Mouse (Mus musculus): Measurements from ENCODE around the gene Ppp6r1. TPM values are rescaled to one million over a fixed set of nuclear protein-coding genes. Genes with fewer than 3 reads are reported as not detected.

Gene Ppp6r1
- polyA plus RNA-seq, 1 experiment from 2014 or later, result 7.0 TPM

DNA sequence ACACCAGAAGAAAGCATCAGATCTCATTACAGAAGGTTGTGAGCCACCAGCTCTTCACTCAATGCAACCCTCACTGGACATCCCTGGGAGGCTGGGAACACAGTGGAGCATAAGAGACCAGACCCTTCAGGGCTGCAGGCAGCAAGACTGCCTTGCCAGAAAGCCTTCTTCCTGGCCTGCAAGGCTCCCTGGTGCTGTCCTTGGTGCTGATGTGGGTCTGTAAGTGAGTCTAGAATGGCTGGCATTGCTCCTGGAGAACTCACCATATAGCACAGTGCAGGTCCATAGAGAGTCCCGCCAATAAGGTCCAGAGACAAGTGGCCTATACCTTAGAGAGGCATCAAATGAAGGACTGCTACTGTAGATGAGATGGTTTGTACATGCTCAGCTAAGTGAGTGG, 38.8 kb downstream of the Ppp6r1 start:
- Histone ChIP-seq H3K9ac (ENCODE audit: low read depth, low read length) (no peak overlapping the region), H3K27me3 (ENCODE audit: control insufficient read depth, insufficient read depth, low read length) (no peaks in the 10 kb centered on the region), H3K36me3 (ENCODE audit: control insufficient read depth, insufficient read depth, low read length) (no peaks in the 10 kb centered on the region), H3K9me3 (replicated peaks; ENCODE audit: control insufficient read depth, low read length) (no peaks in the 10 kb centered on the region), H3K4me1 (ENCODE audit: control insufficient read depth, insufficient read depth, low read length) (no peaks in the 10 kb centered on the region), H3K4me2 (no peak overlapping the region), H3K4me3 (ENCODE audit: low read depth, low read length) (no peak overlapping the region), H3K27ac (ENCODE audit: low read depth, low read length) (no peak overlapping the region)
- no peak for ATAC-seq (replicated peaks; ENCODE audit: insufficient number of reproducible peaks, low FRiP score, low TSS enrichment)
- 24% methylated on average over 1 of the region's 1 CpGs for whole genome bisulfite sequencing (ENCODE audit: insufficient replicate concordance)

DNA sequence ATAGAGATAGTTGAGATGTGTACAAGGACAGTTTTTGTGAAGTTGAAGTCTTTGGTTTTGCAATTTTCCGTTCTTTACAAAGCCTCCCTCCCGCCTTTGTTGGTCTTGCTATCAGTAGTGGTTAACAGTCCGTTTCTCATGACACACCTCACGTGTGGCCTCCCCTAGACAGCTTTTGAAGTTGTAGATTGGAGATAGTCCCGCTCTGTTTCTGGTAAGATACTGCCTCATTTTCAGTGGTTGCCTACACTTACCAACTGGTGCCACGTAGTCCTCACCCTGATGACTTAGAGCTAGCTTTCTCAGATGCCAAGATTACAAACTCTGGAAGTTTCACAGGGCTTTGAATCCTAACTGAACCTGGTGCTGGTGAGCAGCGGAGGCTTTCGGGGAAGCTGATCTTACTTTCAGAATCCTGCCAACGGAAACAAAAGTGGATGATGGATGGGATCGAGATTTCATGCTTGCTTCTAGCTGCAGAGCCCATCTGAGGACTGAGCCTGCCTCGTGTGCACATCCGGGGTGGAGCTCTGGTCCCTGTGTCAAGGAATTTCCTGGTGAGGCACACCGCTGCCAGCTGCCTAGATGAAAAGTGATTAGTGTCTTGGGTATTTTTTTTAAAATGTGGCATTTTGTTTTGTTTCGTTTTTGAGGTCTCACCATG, 44.9 kb downstream of the Ppp6r1 start:
- Histone ChIP-seq H3K9me3 (replicated peaks; ENCODE audit: control insufficient read depth, low read length) (no peaks in the 10 kb centered on the region), H3K36me3 (ENCODE audit: control insufficient read depth, insufficient read depth, low read length) (no peaks in the 10 kb centered on the region), H3K4me3 (ENCODE audit: low read depth, low read length) (no peak overlapping the region), H3K27ac (ENCODE audit: low read depth, low read length) (no peak overlapping the region), H3K4me1 (ENCODE audit: control insufficient read depth, insufficient read depth, low read length) (no peaks in the 10 kb centered on the region), H3K9ac (ENCODE audit: low read depth, low read length) (no peak overlapping the region), H3K4me2 (no peak overlapping the region), H3K27me3 (ENCODE audit: control insufficient read depth, insufficient read depth, low read length) (no peaks in the 10 kb centered on the region)
- ATAC-seq (replicated peaks; ENCODE audit: insufficient number of reproducible peaks, low FRiP score, low TSS enrichment), result no peak
- 63% methylated on average over 14 of the region's 14 CpGs for WGBS (ENCODE audit: insufficient replicate concordance)

DNA sequence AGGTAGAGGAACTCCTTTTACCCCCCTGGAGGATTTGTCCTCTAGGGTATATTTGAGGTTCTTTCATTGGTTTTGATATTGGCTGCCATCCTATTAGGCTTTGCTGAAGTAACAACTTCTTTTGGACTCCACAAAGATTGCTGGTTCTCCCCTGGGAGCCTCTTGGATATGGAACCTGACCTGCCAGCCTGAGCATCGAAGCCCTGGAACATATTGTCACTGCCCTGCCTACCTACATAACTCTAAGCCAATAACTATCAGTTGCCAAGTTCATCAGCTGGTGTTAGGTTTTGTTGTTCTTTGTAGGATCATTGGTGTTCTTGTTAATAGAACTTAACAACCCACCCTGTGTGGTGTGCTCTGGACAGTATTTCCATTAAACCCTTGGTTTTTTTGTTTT, 45.9 kb downstream of the Ppp6r1 start:
- Histone ChIP-seq H3K9me3 (replicated peaks; ENCODE audit: control insufficient read depth, low read length) (no peaks in the 10 kb centered on the region), H3K9ac (ENCODE audit: low read depth, low read length) (no peak overlapping the region), H3K4me2 (no peak overlapping the region), H3K27me3 (ENCODE audit: control insufficient read depth, insufficient read depth, low read length) (no peaks in the 10 kb centered on the region), H3K4me1 (ENCODE audit: control insufficient read depth, insufficient read depth, low read length) (no peaks in the 10 kb centered on the region), H3K27ac (ENCODE audit: low read depth, low read length) (no peak overlapping the region), H3K4me3 (ENCODE audit: low read depth, low read length) (no peak overlapping the region), H3K36me3 (ENCODE audit: control insufficient read depth, insufficient read depth, low read length) (no peaks in the 10 kb centered on the region)
- no peak for ATAC-seq (replicated peaks; ENCODE audit: insufficient number of reproducible peaks, low FRiP score, low TSS enrichment)
- WGBS (ENCODE audit: insufficient replicate concordance), result 58% methylated on average over 1 of the region's 1 CpGs

DNA sequence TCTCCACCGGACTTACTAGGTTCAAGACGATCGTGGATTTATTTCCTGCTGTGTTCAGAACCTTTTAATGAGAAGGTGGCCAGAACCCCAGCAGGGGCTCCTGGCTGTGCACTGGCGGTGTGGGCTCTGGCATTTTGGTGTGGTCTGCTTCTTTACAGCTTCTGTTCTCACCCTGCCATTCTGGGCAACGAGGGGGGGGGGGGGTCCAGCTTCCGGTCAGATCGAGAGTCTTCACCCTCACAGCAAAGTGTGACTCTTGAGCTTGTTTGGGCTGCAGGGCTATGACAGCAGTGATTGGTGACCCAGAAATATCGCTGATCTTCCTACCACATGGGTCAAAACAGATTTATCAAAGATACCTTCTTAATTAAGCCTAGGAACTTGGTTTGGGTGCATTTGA, 46.4 kb downstream of the Ppp6r1 start:
- Histone ChIP-seq H3K4me1 (ENCODE audit: control insufficient read depth, insufficient read depth, low read length) (no peaks in the 10 kb centered on the region), H3K27ac (ENCODE audit: low read depth, low read length) (no peak overlapping the region), H3K9me3 (replicated peaks; ENCODE audit: control insufficient read depth, low read length) (no peaks in the 10 kb centered on the region), H3K4me2 (no peak overlapping the region), H3K4me3 (ENCODE audit: low read depth, low read length) (no peak overlapping the region), H3K9ac (ENCODE audit: low read depth, low read length) (no peak overlapping the region), H3K27me3 (ENCODE audit: control insufficient read depth, insufficient read depth, low read length) (no peaks in the 10 kb centered on the region), H3K36me3 (ENCODE audit: control insufficient read depth, insufficient read depth, low read length) (no peaks in the 10 kb centered on the region)
- 59% methylated on average over 8 of the region's 8 CpGs for WGBS (ENCODE audit: insufficient replicate concordance)
- no peak for ATAC-seq (replicated peaks; ENCODE audit: insufficient number of reproducible peaks, low FRiP score, low TSS enrichment)

DNA sequence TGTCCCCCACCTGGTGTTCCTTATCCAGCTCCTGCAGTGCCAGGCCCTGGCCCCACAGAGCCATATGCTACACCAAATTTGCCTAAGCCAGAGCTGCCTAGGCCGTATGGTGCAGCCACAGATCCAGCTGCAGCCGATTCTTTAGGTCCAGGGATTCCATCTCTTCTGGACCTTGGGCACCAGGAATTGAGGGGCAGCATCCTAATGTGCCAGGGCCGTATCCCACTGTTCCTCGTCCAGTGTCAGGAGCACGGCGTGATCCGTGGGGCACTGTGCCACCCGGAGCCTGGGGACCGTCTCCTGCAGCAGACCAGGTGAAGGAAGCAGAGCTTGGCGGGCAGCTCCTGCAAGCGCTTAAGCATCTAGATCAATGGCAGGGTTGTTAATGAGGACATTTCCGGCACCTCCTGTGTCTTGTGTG, 46.9 kb downstream of the Ppp6r1 start:
- Histone ChIP-seq H3K9me3 (replicated peaks; ENCODE audit: control insufficient read depth, low read length) (no peaks in the 10 kb centered on the region), H3K27me3 (ENCODE audit: control insufficient read depth, insufficient read depth, low read length) (no peaks in the 10 kb centered on the region), H3K4me3 (ENCODE audit: low read depth, low read length) (no peak overlapping the region), H3K27ac (ENCODE audit: low read depth, low read length) (no peak overlapping the region), H3K4me2 (no peak overlapping the region), H3K4me1 (ENCODE audit: control insufficient read depth, insufficient read depth, low read length) (no peaks in the 10 kb centered on the region), H3K36me3 (ENCODE audit: control insufficient read depth, insufficient read depth, low read length) (no peaks in the 10 kb centered on the region), H3K9ac (ENCODE audit: low read depth, low read length) (no peak overlapping the region)
- 65% methylated on average over 12 of the region's 12 CpGs for WGBS (ENCODE audit: insufficient replicate concordance)
- ATAC-seq (replicated peaks; ENCODE audit: insufficient number of reproducible peaks, low FRiP score, low TSS enrichment), result no peak

DNA sequence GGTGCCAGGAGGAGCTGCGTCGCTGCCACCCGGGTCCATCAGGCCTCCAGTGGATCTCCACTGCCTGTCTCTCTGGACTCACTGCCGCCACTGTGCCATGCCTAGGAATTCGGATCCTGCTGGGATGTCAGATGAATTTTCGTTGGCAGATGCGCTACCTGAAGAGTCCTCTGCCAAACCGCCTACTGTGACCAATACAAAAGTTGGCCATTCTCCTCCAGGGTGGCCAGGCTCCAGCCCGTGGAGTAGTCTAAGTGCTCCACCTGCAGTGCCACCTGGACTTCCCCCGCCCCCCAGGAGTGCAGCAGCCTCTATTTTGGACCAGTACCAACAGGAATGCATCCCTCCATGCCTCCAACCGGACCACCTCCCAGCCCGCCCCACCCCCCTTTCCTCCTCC, 47.3 kb downstream of the Ppp6r1 start:
- Histone ChIP-seq H3K4me3 (ENCODE audit: low read depth, low read length) (no peak overlapping the region), H3K4me1 (ENCODE audit: control insufficient read depth, insufficient read depth, low read length) (no peaks in the 10 kb centered on the region), H3K36me3 (ENCODE audit: control insufficient read depth, insufficient read depth, low read length) (no peaks in the 10 kb centered on the region), H3K9ac (ENCODE audit: low read depth, low read length) (no peak overlapping the region), H3K9me3 (replicated peaks; ENCODE audit: control insufficient read depth, low read length) (no peaks in the 10 kb centered on the region), H3K27ac (ENCODE audit: low read depth, low read length) (no peak overlapping the region), H3K4me2 (no peak overlapping the region), H3K27me3 (ENCODE audit: control insufficient read depth, insufficient read depth, low read length) (no peaks in the 10 kb centered on the region)
- 72% methylated on average over 12 of the region's 12 CpGs for WGBS (ENCODE audit: insufficient replicate concordance)
- ATAC-seq (replicated peaks; ENCODE audit: insufficient number of reproducible peaks, low FRiP score, low TSS enrichment), result no peak

DNA sequence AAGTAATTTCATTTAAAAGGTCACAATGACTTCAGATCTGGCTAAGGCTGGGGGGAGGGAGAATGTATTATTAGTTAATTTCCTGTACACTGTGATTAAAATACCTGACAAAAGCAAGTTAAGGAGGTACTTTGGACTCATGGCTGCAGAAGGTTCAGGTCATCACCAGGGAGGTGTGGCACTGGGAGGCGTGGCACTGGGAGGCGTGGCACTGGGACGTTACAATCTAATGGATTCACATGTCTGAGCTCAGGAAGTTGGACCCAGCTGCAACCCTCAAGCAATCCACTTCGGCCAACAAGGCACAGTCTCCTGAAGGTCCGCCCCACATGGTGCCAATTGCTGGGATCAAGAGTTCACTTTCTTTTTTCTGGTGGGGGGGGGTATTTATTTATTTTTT, 50.8 kb downstream of the Ppp6r1 start:
- 69% methylated on average over 5 of the region's 5 CpGs for WGBS (ENCODE audit: insufficient replicate concordance)
- Histone ChIP-seq H3K27me3 (ENCODE audit: control insufficient read depth, insufficient read depth, low read length) (no peaks in the 10 kb centered on the region), H3K9ac (ENCODE audit: low read depth, low read length) (no peak overlapping the region), H3K27ac (ENCODE audit: low read depth, low read length) (no peak overlapping the region), H3K4me3 (ENCODE audit: low read depth, low read length) (no peak overlapping the region), H3K4me2 (no peak overlapping the region), H3K36me3 (ENCODE audit: control insufficient read depth, insufficient read depth, low read length) (no peaks in the 10 kb centered on the region), H3K9me3 (replicated peaks; ENCODE audit: control insufficient read depth, low read length) (no peaks in the 10 kb centered on the region), H3K4me1 (ENCODE audit: control insufficient read depth, insufficient read depth, low read length) (no peaks in the 10 kb centered on the region)
- ATAC-seq (replicated peaks; ENCODE audit: insufficient number of reproducible peaks, low FRiP score, low TSS enrichment), result no peak

DNA sequence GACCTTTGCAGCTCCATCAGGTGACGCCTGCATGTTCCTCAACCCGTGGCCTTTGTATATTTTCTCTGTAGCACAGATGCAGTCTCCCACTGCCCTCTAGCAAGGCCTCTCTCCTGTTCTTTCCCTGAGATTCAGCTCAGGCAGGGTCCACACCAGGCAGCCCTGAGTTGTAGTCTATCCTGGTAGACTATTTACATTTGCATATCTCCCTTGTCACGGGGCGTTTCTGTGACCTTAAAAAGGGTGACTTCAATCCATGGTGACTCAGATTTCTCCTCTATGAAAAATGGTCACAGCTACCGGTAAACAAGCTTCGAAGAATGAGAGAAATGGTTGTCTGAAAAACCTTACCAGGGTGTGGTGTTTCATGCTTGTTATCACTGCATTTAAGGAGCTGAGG, 54.9 kb downstream of the Ppp6r1 start, which contains the start of gene Ptprh:
Gene Ptprh, minus strand, starts transcription at position 169 of the 400 bp plus-strand sequence.
- no peaks in the 10 kb centered on the region for H3K9me3 ChIP-seq (replicated peaks; ENCODE audit: control insufficient read depth, low read length)

DNA sequence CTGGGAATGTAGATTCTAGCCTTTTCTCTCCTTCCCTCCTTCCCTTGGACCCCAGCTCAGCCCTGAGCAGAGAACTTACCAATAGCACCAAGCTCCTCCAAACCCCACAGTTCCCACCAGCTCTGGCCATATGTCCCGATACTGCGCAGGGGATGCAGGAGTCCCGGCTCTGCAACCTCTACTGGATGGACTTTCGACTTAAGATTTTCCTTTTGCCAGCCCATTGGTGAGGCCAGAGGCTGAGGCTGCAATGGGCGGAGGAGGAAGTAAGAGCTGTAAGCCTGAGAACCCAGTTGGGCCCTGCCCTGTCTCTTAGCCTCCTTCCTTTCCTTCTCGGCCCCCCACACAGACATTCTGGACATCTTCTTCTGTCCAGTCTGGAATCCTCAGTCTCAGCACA, 55.9 kb downstream of the Ppp6r1 start:
- no peak overlapping the region for H3K4me3 ChIP-seq (ENCODE audit: low read depth, low read length)
- no peak for ATAC-seq (replicated peaks; ENCODE audit: insufficient number of reproducible peaks, low FRiP score, low TSS enrichment)
- H3K9ac ChIP-seq (ENCODE audit: low read depth, low read length), result no peak overlapping the region
- H3K36me3 ChIP-seq (ENCODE audit: control insufficient read depth, insufficient read depth, low read length), result no peaks in the 10 kb centered on the region
- no peaks in the 10 kb centered on the region for H3K9me3 ChIP-seq (replicated peaks; ENCODE audit: control insufficient read depth, low read length)
- H3K4me1 ChIP-seq (ENCODE audit: control insufficient read depth, insufficient read depth, low read length), result no peaks in the 10 kb centered on the region
- H3K4me2 ChIP-seq, result no peak overlapping the region
- H3K27ac ChIP-seq (ENCODE audit: low read depth, low read length), result no peak overlapping the region
- H3K27me3 ChIP-seq (ENCODE audit: control insufficient read depth, insufficient read depth, low read length), result no peaks in the 10 kb centered on the region
- 80% methylated on average over 6 of the region's 6 CpGs for WGBS (ENCODE audit: insufficient replicate concordance)

More for the DNA sequence above, 54.9 kb downstream of the Ppp6r1 start, which contains the start of gene Ptprh:
- Histone ChIP-seq H3K27ac (ENCODE audit: low read depth, low read length) (no peak within 1 kb of the TSS), H3K4me1 (ENCODE audit: control insufficient read depth, insufficient read depth, low read length) (no peaks in the 10 kb centered on the region), H3K4me2 (no peak within 1 kb of the TSS), H3K9ac (ENCODE audit: low read depth, low read length) (no peak within 1 kb of the TSS), H3K36me3 (ENCODE audit: control insufficient read depth, insufficient read depth, low read length) (no peaks in the 10 kb centered on the region), H3K4me3 (ENCODE audit: low read depth, low read length) (no peak within 1 kb of the TSS), H3K27me3 (ENCODE audit: control insufficient read depth, insufficient read depth, low read length) (no peaks in the 10 kb centered on the region)
- ATAC-seq (replicated peaks; ENCODE audit: insufficient number of reproducible peaks, low FRiP score, low TSS enrichment), result no peak
- 67% methylated on average over 6 of the region's 6 CpGs for WGBS (ENCODE audit: insufficient replicate concordance)
